Mouse (Mus musculus) thymus, postnatal 10 days (tissue): ENCODE data around the gene Lpp.
"Not testable (repeated sequence)": the region's sequence is repeated elsewhere in the genome, so short reads cannot be mapped to it uniquely, and the experiment has no call there.

ENCODE experiments used
- DNase-seq, 2 experiments: peaks; one replicate each; pipeline ENCODE4 v3.0.0; 2021; ENCODE audit warnings: low spot score in 2 of 2

Gene Lpp

GRCm38 (mm10) chr16:24982828-24983227 is 589.5 kb downstream of the Lpp start:
- no peak for DNase-seq

- no peak for DNase-seq
Observed at GRCm38 (mm10) chr16:24990331-24990730, 597.0 kb downstream of the Lpp start.

GRCm38 (mm10) chr16:24991059-24991541 is 597.8 kb downstream of the Lpp start:
- no peak for DNase-seq

GRCm38 (mm10) chr16:24991995-24992394 is 598.7 kb downstream of the Lpp start:
- DNase-seq: no peak

- no peak for DNase-seq
Observed at GRCm38 (mm10) chr16:24992494-24992893, 599.2 kb downstream of the Lpp start.

GRCm38 (mm10) chr16:25010980-25011877 is 617.9 kb downstream of the Lpp start:
- no peak for DNase-seq

GRCm38 (mm10) chr16:25012938-25013337 is 619.6 kb downstream of the Lpp start:
- no peak for DNase-seq

- no peak for DNase-seq
Observed at GRCm38 (mm10) chr16:25016261-25016836, 623.0 kb downstream of the Lpp start.

GRCm38 (mm10) chr16:25017046-25017445 is 623.7 kb downstream of the Lpp start:
- DNase-seq: no peak

GRCm38 (mm10) chr16:25021743-25022359 is 628.5 kb downstream of the Lpp start:
- DNase-seq: not testable (repeated sequence)

GRCm38 (mm10) chr16:25024591-25024990 is 631.3 kb downstream of the Lpp start:
- no peak for DNase-seq

GRCm38 (mm10) chr16:25026191-25026590 is 632.9 kb downstream of the Lpp start:
- DNase-seq: no peak

GRCm38 (mm10) chr16:25029548-25029947 is 636.2 kb downstream of the Lpp start:
- no peak for DNase-seq

GRCm38 (mm10) chr16:25037361-25037760 is 644.1 kb downstream of the Lpp start:
- DNase-seq: no peak

GRCm38 (mm10) chr16:25038529-25038928 is 645.2 kb downstream of the Lpp start:
- DNase-seq: no peak

GRCm38 (mm10) chr16:25039904-25040303 is 646.6 kb downstream of the Lpp start:
- no peak for DNase-seq

- DNase-seq: no peak
Observed at GRCm38 (mm10) chr16:25041165-25041564, 647.9 kb downstream of the Lpp start.

GRCm38 (mm10) chr16:25041855-25042529 is 648.7 kb downstream of the Lpp start:
- no peak for DNase-seq
